ENCODE assay signal across 8 mouse cellular contexts in genomic region chr3:22075517-22075886, GRCm38 (mm10). TPM values are rescaled to one million over a fixed set of nuclear protein-coding genes. Genes with fewer than 3 reads are reported as not detected.
DNase-seq lines count a peak whose midpoint lies in the region; ATAC-seq and TF ChIP-seq lines count a peak whose summit lies in the region.

No protein-coding gene starts in this region.

- H3K4me3 ChIP-seq in lung, adult 2 months (replicated peaks; ENCODE audit: extremely low read depth, low read depth, low read length), result peak overlapping the region; percentile 90
- peak overlapping the region; percentile 76 for H3K4me3 ChIP-seq in cortical plate, adult 2 months (ENCODE audit: insufficient read depth, low read length)
- H3K4me3 ChIP-seq in hindbrain, embryonic 12.5 days, result peak overlapping the region; percentile 96
- H3K4me3 ChIP-seq in midbrain, embryonic 11.5 days (ENCODE audit: low read depth, low read length), result peak overlapping the region; percentile 93

- ATAC-seq in hindbrain, embryonic 12.5 days (ENCODE audit: low FRiP score), result no peak
- 0 out of 2 replicates have a peak, but pooled peaks have one; percentile 0 for ATAC-seq in midbrain, embryonic 11.5 days (ENCODE audit: low FRiP score)

- under 1% methylated on average over 28 of the region's 28 CpGs for WGBS in lung, adult 2 months
- under 1% methylated on average over 28 of the region's 28 CpGs for WGBS in hindbrain, embryonic 12.5 days
- 0% methylated on average over 28 of the region's 28 CpGs for WGBS in midbrain, embryonic 11.5 days

- no peak for DNase-seq in lung, adult 2 months
- no peak for DNase-seq in lung, postnatal 25 days (ENCODE audit: low spot score)
- no peak for DNase-seq in midbrain, embryonic 11.5 days (ENCODE audit: low spot score, missing footprints)
- DNase-seq in right cerebral cortex, postnatal 10 days (ENCODE audit: low spot score in 2 of 2), result no peak
- no peak for DNase-seq in urinary bladder, adult 2 months (ENCODE audit: low spot score)
- DNase-seq in cerebellum, adult 9-10 months, result no peak

- no peak for TF ChIP-seq CTCF in lung, adult 2 months (IDR thresholded peaks at IDR 0.05; ENCODE audit: insufficient read depth, low read length)
- TF ChIP-seq CTCF in cortical plate, adult 2 months (IDR thresholded peaks at IDR 0.05; ENCODE audit: extremely low read depth, insufficient read depth, low read length), result no peak

- TF ChIP-seq POLR2A in lung, adult 2 months (IDR thresholded peaks at IDR 0.05; ENCODE audit: borderline replicate concordance, extremely low read depth, low read depth, low read length), result no peak
- TF ChIP-seq POLR2A in cortical plate, adult 2 months (IDR thresholded peaks at IDR 0.05; ENCODE audit: extremely low read depth, insufficient read depth, low read length), result no peak

- H3K9me3 ChIP-seq in hindbrain, embryonic 12.5 days (replicated peaks), result no peaks in the 10 kb centered on the region
- no peaks in the 10 kb centered on the region for H3K9me3 ChIP-seq in midbrain, embryonic 11.5 days (ENCODE audit: control insufficient read depth, low read length)

- peak overlapping the region; percentile 96 for H3K27ac ChIP-seq in cortical plate, adult 2 months (ENCODE audit: insufficient read depth, low read length)
- peak overlapping the region; percentile 99 for H3K27ac ChIP-seq in hindbrain, embryonic 12.5 days
- H3K27ac ChIP-seq in midbrain, embryonic 11.5 days (ENCODE audit: low read depth, low read length), result peak overlapping the region; percentile 89

- H3K36me3 ChIP-seq in hindbrain, embryonic 12.5 days, result no peaks in the 10 kb centered on the region
- no peaks in the 10 kb centered on the region for H3K36me3 ChIP-seq in midbrain, embryonic 11.5 days (ENCODE audit: control insufficient read depth, insufficient read depth, low read length)

- peak overlapping the region; percentile 71 for H3K4me2 ChIP-seq in hindbrain, embryonic 12.5 days (replicated peaks)
- peak overlapping the region; percentile 62 for H3K4me2 ChIP-seq in midbrain, embryonic 11.5 days

- H3K27me3 ChIP-seq in hindbrain, embryonic 12.5 days, result no peaks in the 10 kb centered on the region
- H3K27me3 ChIP-seq in midbrain, embryonic 11.5 days (ENCODE audit: control insufficient read depth, insufficient read depth, low read length), result no peaks in the 10 kb centered on the region

- H3K4me1 ChIP-seq in lung, adult 2 months (ENCODE audit: control insufficient read depth, insufficient read depth, low read length), result peaks cover 9% of the 10 kb centered on the region
- H3K4me1 ChIP-seq in cortical plate, adult 2 months (ENCODE audit: control insufficient read depth, insufficient read depth, low read length), result peaks cover 14% of the 10 kb centered on the region
- H3K4me1 ChIP-seq in hindbrain, embryonic 12.5 days, result peaks cover 29% of the 10 kb centered on the region
- H3K4me1 ChIP-seq in midbrain, embryonic 11.5 days (ENCODE audit: control insufficient read depth, insufficient read depth, low read length), result peaks cover 21% of the 10 kb centered on the region

- H3K9ac ChIP-seq in hindbrain, embryonic 12.5 days, result peak overlapping the region; percentile 93
- H3K9ac ChIP-seq in midbrain, embryonic 11.5 days (ENCODE audit: low read length), result peak overlapping the region; percentile 69

RNA-seq across cellular contexts. Expression of gene Tbl1xr1, which starts 0.9 kb away (rescaled TPM):
- 30.4 and 37.3 TPM in 2 replicates for polyA plus RNA-seq in lung, adult 2 months (2012; rRNA removed)
- 47.1 and 48.9 TPM in 2 replicates for polyA plus RNA-seq in cortical plate, adult 2 months (2012; rRNA removed)
- 33.3 and 34.4 TPM in 2 replicates for polyA plus RNA-seq in hindbrain, embryonic 12.5 days (2016; fragmentation: Nextera tagmentation; extraction: Ambion mirVana)
- polyA plus RNA-seq in midbrain, embryonic 11.5 days (2014; fragmentation: Nextera tagmentation; extraction: Ambion mirVana), result 24.2 and 29.2 TPM in 2 replicates
- polyA plus RNA-seq in urinary bladder, adult 2 months (2012; rRNA removed), result 24.9 and 34.9 TPM in 2 replicates
